Mouse (Mus musculus): ENCODE results near the gene Dusp1.
A peak's percentile ranks its signal among the peaks of the same experiment; 100 is the strongest.

DNA sequence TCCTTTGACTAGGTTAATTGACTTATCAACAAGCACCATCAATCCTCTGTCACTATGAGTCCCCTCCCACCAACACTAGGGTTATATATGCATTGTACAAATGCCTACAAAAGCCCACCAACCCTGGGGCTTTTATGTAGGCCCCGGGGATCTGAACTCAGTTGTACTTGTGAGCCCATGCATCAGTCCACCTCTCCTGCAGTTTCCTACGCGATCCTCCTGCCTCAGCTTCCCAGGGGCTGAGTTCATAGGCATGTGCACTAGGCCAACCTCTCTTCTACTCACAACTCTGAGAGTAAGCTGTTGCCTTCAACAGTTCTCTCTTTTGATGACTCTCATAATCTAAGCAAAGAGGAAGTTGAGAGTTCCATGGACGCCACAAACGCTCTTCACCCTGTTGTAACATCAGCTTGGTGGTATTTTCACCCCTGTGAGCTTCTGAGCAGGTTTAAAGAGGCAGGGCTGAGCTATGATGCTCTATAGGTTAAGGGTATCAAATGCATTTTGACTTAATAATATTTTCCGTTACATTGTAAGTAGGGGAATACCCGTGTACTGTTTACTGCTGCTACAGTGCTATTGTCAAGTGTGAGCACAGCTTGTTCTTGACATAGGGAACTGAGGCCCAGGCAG, 30.4 kb downstream of the Dusp1 start:
- TF ChIP-seq KAT2A (IDR thresholded peaks at IDR 0.05; ENCODE audit: insufficient replicate concordance, low read length) (no peak), CTCF (conservative IDR thresholded peaks at IDR 0.05 in 1 of 2, IDR thresholded peaks at IDR 0.05 in 1 of 2; ENCODE audit: low read depth in 2 of 2, low read length in 2 of 2) (no peak), ZMIZ1 (IDR thresholded peaks at IDR 0.05; ENCODE audit: low read depth, low read length) (no peak), TCF12 (IDR thresholded peaks at IDR 0.05; ENCODE audit: low read depth, low read length) (no peak), EP300 (IDR thresholded peaks at IDR 0.05; ENCODE audit: low read length) (peak; percentile 47), POLR2A (IDR thresholded peaks at IDR 0.05; ENCODE audit: low read depth, low read length) (no peak), ELF1 (IDR thresholded peaks at IDR 0.05; ENCODE audit: low read depth, low read length) (no peak), BHLHE40 (IDR thresholded peaks at IDR 0.05; ENCODE audit: low read depth, low read length) (no peak), POLR2AphosphoS2 (IDR thresholded peaks at IDR 0.05; ENCODE audit: low read depth, low read length) (no peak), CHD2 (IDR thresholded peaks at IDR 0.05; ENCODE audit: low read length) (no peak), HCFC1 (IDR thresholded peaks at IDR 0.05; ENCODE audit: low read depth, low read length) (no peak)
